Mouse (Mus musculus) MEL (cell line): Measurements from ENCODE around the gene Gpr3. TPM values are rescaled to one million over a fixed set of nuclear protein-coding genes. Genes with fewer than 3 reads are reported as not detected.

Source experiments
- DNase-seq: peaks from one replicate; pipeline ENCODE4 v3.0.0; 2011; ENCODE audit warnings: low read depth, low spot score
- H3K27ac ChIP-seq: 2 replicates; pipeline ENCODE4 v1.5.1; 2012; ENCODE audit warnings: low read depth, mild to moderate bottlenecking, control low read depth, low read length, moderate library complexity; ENCODE audit not compliant: control insufficient read depth
- H3K27me3 ChIP-seq, 2 experiments: fragments of 150-350 bp in 1 of 2; sonication (generic) in 1 of 2; 2 replicates each; pipeline ENCODE4 v1.6.1; 2012; ENCODE audit warnings: low read length in 2 of 2, mild to moderate bottlenecking in 2 of 2, improper control_type of control experiment in 1 of 2, moderate library complexity in 1 of 2; ENCODE audit not compliant: insufficient read depth in 2 of 2, control insufficient read depth in 1 of 2
- H3K36me3 ChIP-seq, 2 experiments: 2 replicates each; pipeline ENCODE4 v1.6.1; 2012 to 2014; ENCODE audit warnings: low read length in 2 of 2, improper control_type of control experiment in 1 of 2, inconsistent platforms in 1 of 2, mild to moderate bottlenecking in 1 of 2; ENCODE audit not compliant: insufficient read depth in 2 of 2, control insufficient read depth in 1 of 2
- H3K4me1 ChIP-seq, 2 experiments: fragments of 150-350 bp in 1 of 2; sonication (generic) in 1 of 2; 2 replicates each; pipeline ENCODE4 v1.6.1; 2012; ENCODE audit warnings: low read length in 2 of 2, improper control_type of control experiment in 1 of 2, mild to moderate bottlenecking in 1 of 2; ENCODE audit not compliant: insufficient read depth in 2 of 2, control insufficient read depth in 1 of 2
- H3K4me3 ChIP-seq, 2 experiments: fragments of 150-350 bp in 1 of 2; sonication (generic) in 1 of 2; 2 replicates each; pipeline ENCODE4 v1.5.1; 2012; ENCODE audit warnings: low read depth in 2 of 2, low read length in 2 of 2, mild to moderate bottlenecking in 2 of 2, moderate library complexity in 2 of 2, control low read depth in 1 of 2, improper control_type of control experiment in 1 of 2; ENCODE audit not compliant: control insufficient read depth in 1 of 2, insufficient read depth in 1 of 2
- H3K79me2 ChIP-seq: 2 replicates; pipeline ENCODE4 v1.6.1; 2012; ENCODE audit warnings: mild to moderate bottlenecking, low read length, moderate library complexity; ENCODE audit not compliant: control insufficient read depth, poor library complexity, insufficient read depth
- H3K9ac ChIP-seq: 2 replicates; pipeline ENCODE4 v1.6.1; 2012; ENCODE audit warnings: low read depth, mild to moderate bottlenecking, control low read depth, low read length, moderate library complexity; ENCODE audit not compliant: control insufficient read depth, poor library complexity, severe bottlenecking
- H3K9me3 ChIP-seq: fragments of 150-350 bp; sonication (generic); replicated peaks from 2 replicates; pipeline ENCODE4 v1.6.1; 2012; ENCODE audit warnings: mild to moderate bottlenecking, low read length, improper control_type of control experiment, moderate library complexity; ENCODE audit not compliant: insufficient read depth
- BHLHE40 ChIP-seq: IDR thresholded peaks from 2 replicates; pipeline ENCODE4 v1.6.1; 2012; ENCODE audit warnings: low read depth, mild to moderate bottlenecking, inconsistent platforms, low read length, improper control_type of control experiment, borderline replicate concordance
- CHD1 ChIP-seq: IDR thresholded peaks from 2 replicates; pipeline ENCODE4 v1.6.1; 2012; ENCODE audit warnings: low read depth, mild to moderate bottlenecking, inconsistent platforms, low read length, improper control_type of control experiment
- CHD2 ChIP-seq: IDR thresholded peaks from 2 replicates; pipeline ENCODE4 v1.6.1; 2011; ENCODE audit warnings: low read length, improper control_type of control experiment
- EP300 ChIP-seq, 2 experiments: IDR thresholded peaks; 2 replicates each; pipeline ENCODE4 v1.6.1; 2011; ENCODE audit warnings: improper control_type of control experiment in 2 of 2, low read length in 2 of 2, low read depth in 1 of 2, mild to moderate bottlenecking in 1 of 2
- ETS1 ChIP-seq: IDR thresholded peaks from 2 replicates; pipeline ENCODE4 v1.6.1; 2012; ENCODE audit warnings: low read depth, mild to moderate bottlenecking, inconsistent platforms, low read length, improper control_type of control experiment, moderate library complexity
- MAFK ChIP-seq: IDR thresholded peaks from 2 replicates; pipeline ENCODE4 v1.6.1; 2011; ENCODE audit warnings: low read depth, mild to moderate bottlenecking, low read length, improper control_type of control experiment, borderline replicate concordance
- MEF2A ChIP-seq: IDR thresholded peaks from 2 replicates; pipeline ENCODE4 v1.6.1; 2014; ENCODE audit warnings: low read depth, mild to moderate bottlenecking, inconsistent platforms, low read length, improper control_type of control experiment; ENCODE audit not compliant: poor library complexity, insufficient replicate concordance, severe bottlenecking; ENCODE audit errors: extremely low read depth
- MYC ChIP-seq: IDR thresholded peaks from 2 replicates; pipeline ENCODE4 v1.6.1; 2011; ENCODE audit warnings: low read depth, mild to moderate bottlenecking, low read length, improper control_type of control experiment, moderate library complexity
- NELFE ChIP-seq: IDR thresholded peaks from 2 replicates; pipeline ENCODE4 v1.6.1; 2011; ENCODE audit warnings: low read depth, low read length, improper control_type of control experiment
- NRF1 ChIP-seq: IDR thresholded peaks from 2 replicates; pipeline ENCODE4 v1.6.1; 2014; ENCODE audit warnings: low read depth, mild to moderate bottlenecking, inconsistent platforms, low read length, improper control_type of control experiment, moderate library complexity; ENCODE audit not compliant: poor library complexity, insufficient read depth, severe bottlenecking
- POLR2A ChIP-seq, 2 experiments: IDR thresholded peaks; 2 replicates each; pipeline ENCODE4 v1.6.1; 2011 to 2012; ENCODE audit warnings: low read length in 2 of 2, mild to moderate bottlenecking in 2 of 2, control low read depth in 1 of 2, improper control_type of control experiment in 1 of 2, low read depth in 1 of 2, moderate library complexity in 1 of 2; ENCODE audit not compliant: control insufficient read depth in 1 of 2, insufficient read depth in 1 of 2, poor library complexity in 1 of 2
- POLR2AphosphoS2 ChIP-seq: IDR thresholded peaks from 2 replicates; pipeline ENCODE4 v1.6.1; 2011; ENCODE audit warnings: low read length, improper control_type of control experiment
- RAD21 ChIP-seq: IDR thresholded peaks from 2 replicates; pipeline ENCODE4 v1.6.1; 2011; ENCODE audit warnings: mild to moderate bottlenecking, low read depth, low read length, improper control_type of control experiment
- RCOR1 ChIP-seq: IDR thresholded peaks from 2 replicates; pipeline ENCODE4 v1.6.1; 2012; ENCODE audit warnings: low read depth, mild to moderate bottlenecking, inconsistent platforms, low read length, improper control_type of control experiment
- TCF12 ChIP-seq: IDR thresholded peaks from 2 replicates; pipeline ENCODE4 v1.6.1; 2014; ENCODE audit warnings: low read depth, mild to moderate bottlenecking, inconsistent platforms, low read length, improper control_type of control experiment, moderate library complexity
- UBTF ChIP-seq: IDR thresholded peaks from 2 replicates; pipeline ENCODE4 v1.6.1; 2012; ENCODE audit warnings: low read depth, mild to moderate bottlenecking, inconsistent platforms, low read length, improper control_type of control experiment, moderate library complexity, borderline replicate concordance; ENCODE audit not compliant: insufficient read depth
- USF1 ChIP-seq: IDR thresholded peaks from 2 replicates; pipeline ENCODE4 v1.6.1; 2014; ENCODE audit warnings: low read depth, mild to moderate bottlenecking, inconsistent platforms, low read length, improper control_type of control experiment, moderate library complexity
- USF2 ChIP-seq, 2 experiments: IDR thresholded peaks; 2 replicates each; pipeline ENCODE4 v1.6.1; 2011 to 2012; ENCODE audit warnings: improper control_type of control experiment in 2 of 2, low read length in 2 of 2, borderline replicate concordance in 1 of 2, inconsistent platforms in 1 of 2, low read depth in 1 of 2, mild to moderate bottlenecking in 1 of 2; ENCODE audit not compliant: insufficient read depth in 1 of 2
- ZKSCAN1 ChIP-seq: IDR thresholded peaks from 2 replicates; pipeline ENCODE4 v1.6.1; 2012; ENCODE audit warnings: low read depth, mild to moderate bottlenecking, inconsistent platforms, low read length, improper control_type of control experiment, moderate library complexity
- ZMIZ1 ChIP-seq: IDR thresholded peaks from 2 replicates; pipeline ENCODE4 v1.6.1; 2012; ENCODE audit warnings: low read depth, mild to moderate bottlenecking, inconsistent platforms, low read length, improper control_type of control experiment, moderate library complexity
- polyA plus RNA-seq, 2 experiments: library from polyadenylated mRNA; stranded (reverse) in 1 of 2; unstranded in 1 of 2; fragments of >175 nt in 1 of 2; fragments of >200 nt in 1 of 2; gene quantifications; 2 replicates each; pipeline versions ENCODE4 v1.2.1 to v1.2.4; 2012; ENCODE audit warnings: low replicate concordance in 2 of 2, low read depth in 1 of 2; ENCODE audit not compliant: insufficient read length in 2 of 2, insufficient read depth in 1 of 2, missing spikeins in 1 of 2
- total RNA-seq: library from RNA; depleted of rRNA; stranded (reverse); fragments of 300-350 nt; gene quantifications from 2 replicates; pipeline ENCODE4 v1.2.3, GENCODE M21; 2012

The Gpr3 gene
- total and polyA plus RNA-seq, 3 experiments = 0.08 to 0.35 TPM; not detected in 1

- Histone ChIP-seq H3K4me1 (no peaks in the 10 kb centered on the region), H3K4me3 (no peak overlapping the region), H3K79me2 (no peaks in the 10 kb centered on the region), H3K27me3 (no peaks in the 10 kb centered on the region), H3K9ac (no peak overlapping the region), H3K9me3 (no peaks in the 10 kb centered on the region), H3K36me3 (peaks cover 0 to 2% of the 10 kb centered on the region in 2 experiments; a peak in 1 of 4 replicates), H3K27ac (no peak overlapping the region)
- TF ChIP-seq EP300 (IDR thresholded peaks at IDR 0.05; ENCODE audit: low read depth in 1 of 2, low read length in 2 of 2) (no peak), ZMIZ1 (no peak), CHD1 (no peak), CHD2 (no peak), USF1 (no peak), TCF12 (no peak), MYC (no peak), RAD21 (no peak), POLR2AphosphoS2 (no peak), RCOR1 (no peak)
- DNase-seq = no peak
Measured at GRCm38 (mm10) chr4:133198337-133199180, 13.8 kb downstream of the Gpr3 start.

DNA sequence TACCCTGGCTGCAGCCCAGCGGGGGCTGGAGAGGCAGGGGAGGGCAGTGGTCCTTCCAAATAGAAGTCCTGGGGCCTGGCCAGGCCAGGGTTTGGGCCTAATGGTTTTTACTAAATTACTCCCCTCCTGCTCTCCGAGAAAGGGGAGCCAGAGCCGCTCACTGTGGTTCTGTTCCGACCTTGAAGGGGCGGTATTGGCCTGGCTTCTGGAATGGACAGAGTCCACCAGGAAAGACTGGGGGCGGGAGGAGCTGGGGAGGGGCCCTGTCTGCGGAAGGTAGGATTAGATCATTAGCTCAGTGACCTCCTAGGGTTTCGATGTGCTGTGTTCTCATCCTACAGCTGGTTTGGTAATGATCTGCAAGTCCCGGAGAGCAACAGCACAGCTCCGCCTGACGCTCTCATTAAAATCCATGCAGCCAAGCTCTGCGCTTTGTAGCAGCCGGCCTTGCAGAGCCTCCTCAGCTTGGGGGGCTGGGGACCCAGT, 14.5 kb downstream of the Gpr3 start:
- DNase-seq = no peak
- H3K9me3 ChIP-seq = no peaks in the 10 kb centered on the region
- no peak overlapping the region for H3K9ac ChIP-seq
- no peaks in the 10 kb centered on the region for H3K4me1 ChIP-seq
- no peak overlapping the region for H3K27ac ChIP-seq
- H3K27me3 ChIP-seq = no peaks in the 10 kb centered on the region
- H3K4me3 ChIP-seq = no peak overlapping the region
- peaks cover 0 to 2% of the 10 kb centered on the region in 2 experiments; a peak in 1 of 4 replicates for H3K36me3 ChIP-seq
- no peaks in the 10 kb centered on the region for H3K79me2 ChIP-seq
- TF ChIP-seq RCOR1 (no peak), ETS1 (no peak), MAFK (no peak), CHD2 (no peak), NELFE (no peak), ZMIZ1 (no peak), NRF1 (no peak), ZKSCAN1 (no peak), USF2 (IDR thresholded peaks at IDR 0.05; ENCODE audit: borderline replicate concordance in 1 of 2, insufficient read depth in 1 of 2, low read depth in 1 of 2, low read length in 2 of 2) (no peak), UBTF (no peak), POLR2A (IDR thresholded peaks at IDR 0.05; ENCODE audit: control insufficient read depth in 1 of 2, insufficient read depth in 1 of 2, low read depth in 1 of 2, low read length in 2 of 2, poor library complexity in 1 of 2) (no peak), CHD1 (no peak), MEF2A (no peak), BHLHE40 (no peak)
- TF ChIP-seq, all 39 proteins: peak for 0
